Mouse (Mus musculus): ENCODE data around the gene Ptprn2. TPM values are rescaled to one million over a fixed set of nuclear protein-coding genes. Genes with fewer than 3 reads are reported as not detected.

Gene Ptprn2
- total and polyA plus RNA-seq, 3 experiments: 0.17 TPM; not detected in 2

- H3K4me3 ChIP-seq (replicated peaks in 1 of 3; ENCODE audit: low read depth in 2 of 3, low read length in 2 of 3, poor library complexity in 1 of 3): no peak overlapping the region
- no peak for DNase-seq (ENCODE audit: extremely low read depth)
- no peak overlapping the region for H3K4me2 ChIP-seq (ENCODE audit: insufficient read depth, low read depth, poor library complexity, severe bottlenecking)
- H3K27ac ChIP-seq (ENCODE audit: insufficient read depth, low read depth): no peak overlapping the region
- H3K79me2 ChIP-seq (replicated peaks; ENCODE audit: control insufficient read depth, extremely low read depth, insufficient read depth, poor library complexity, severe bottlenecking): no peaks in the 10 kb centered on the region
- H3K9me3 ChIP-seq (replicated peaks; ENCODE audit: low read length): peaks cover 3% of the 10 kb centered on the region
- peaks cover 45% of the 10 kb centered on the region for H3K27me3 ChIP-seq (replicated peaks)
- in situ Hi-C loops (cut with MboI; ENCODE audit: low pct_ligation_motif_present, low pct_unique_long_range_greater_than_20kb, low sequenced_read_pairs): no loop called here
- no peaks in the 10 kb centered on the region for H3K36me3 ChIP-seq (replicated peaks in 1 of 2; ENCODE audit: control insufficient read depth in 1 of 2, insufficient read depth in 1 of 2, low read length in 1 of 2)
- no peak overlapping the region for H3K9ac ChIP-seq (ENCODE audit: insufficient read depth, low read depth)
- TF ChIP-seq PAX5 (IDR thresholded peaks at IDR 0.05; ENCODE audit: low read length) (no peak), RAD21 (IDR thresholded peaks at IDR 0.05; ENCODE audit: low read depth, low read length) (no peak), TCF12 (IDR thresholded peaks at IDR 0.05; ENCODE audit: low read depth, low read length) (no peak), KAT2A (IDR thresholded peaks at IDR 0.05; ENCODE audit: insufficient replicate concordance, low read length) (no peak), POLR2AphosphoS2 (IDR thresholded peaks at IDR 0.05; ENCODE audit: low read depth, low read length) (no peak)
- H3K4me1 ChIP-seq (ENCODE audit: control insufficient read depth in 1 of 2, insufficient read depth in 2 of 2): peaks cover 0 to 3% of the 10 kb centered on the region in 2 experiments; a peak in 3 of 4 replicates
- dilution Hi-C loops (cut with MboI; ENCODE audit: extremely low pct_ligation_motif_present, extremely low pct_unique_long_range_greater_than_20kb, low sequenced_read_pairs): no loop called here
Measured at GRCm38 (mm10) chr12:116488836-116489235, 3.3 kb downstream of the Ptprn2 start.

- dilution Hi-C loops (cut with MboI; ENCODE audit: extremely low pct_ligation_motif_present, extremely low pct_unique_long_range_greater_than_20kb, low sequenced_read_pairs) (no loop called here), in situ Hi-C loops (cut with MboI; ENCODE audit: low pct_ligation_motif_present, low pct_unique_long_range_greater_than_20kb, low sequenced_read_pairs) (no loop called here)
- peaks cover 47% of the 10 kb centered on the region for H3K27me3 ChIP-seq (replicated peaks)
- TF ChIP-seq CHD2 (IDR thresholded peaks at IDR 0.05; ENCODE audit: low read length): no peak
- no peak for TF ChIP-seq POLR2A (IDR thresholded peaks at IDR 0.05; ENCODE audit: low read depth, low read length)
- TF ChIP-seq TBP (conservative IDR thresholded peaks at IDR 0.05; ENCODE audit: low read depth, low read length): no peak
- no peak for TF ChIP-seq PAX5 (IDR thresholded peaks at IDR 0.05; ENCODE audit: low read length)
- TF ChIP-seq SMC3 (IDR thresholded peaks at IDR 0.05; ENCODE audit: low read depth, low read length): no peak
- TF ChIP-seq POLR2AphosphoS2 (IDR thresholded peaks at IDR 0.05; ENCODE audit: low read depth, low read length): no peak
- H3K9ac ChIP-seq (ENCODE audit: insufficient read depth, low read depth): no peak overlapping the region
- no peaks in the 10 kb centered on the region for H3K36me3 ChIP-seq (replicated peaks in 1 of 2; ENCODE audit: control insufficient read depth in 1 of 2, insufficient read depth in 1 of 2, low read length in 1 of 2)
- no peaks in the 10 kb centered on the region for H3K79me2 ChIP-seq (replicated peaks; ENCODE audit: control insufficient read depth, extremely low read depth, insufficient read depth, poor library complexity, severe bottlenecking)
- peaks cover 0 to 3% of the 10 kb centered on the region in 2 experiments; a peak in 2 of 4 replicates for H3K4me1 ChIP-seq (ENCODE audit: control insufficient read depth in 1 of 2, insufficient read depth in 2 of 2)
- no peak overlapping the region for H3K4me2 ChIP-seq (ENCODE audit: insufficient read depth, low read depth, poor library complexity, severe bottlenecking)
- H3K27ac ChIP-seq (ENCODE audit: insufficient read depth, low read depth): no peak overlapping the region
- peaks cover 3% of the 10 kb centered on the region for H3K9me3 ChIP-seq (replicated peaks; ENCODE audit: low read length)
- H3K4me3 ChIP-seq (replicated peaks in 1 of 3; ENCODE audit: low read depth in 2 of 3, low read length in 2 of 3, poor library complexity in 1 of 3): no peak overlapping the region
- DNase-seq (ENCODE audit: extremely low read depth): no peak
Measured at GRCm38 (mm10) chr12:116490575-116491356, 5.2 kb downstream of the Ptprn2 start.

GRCm38 (mm10) chr12:116498666-116499065 is 13.1 kb downstream of the Ptprn2 start:
- peaks cover 37% of the 10 kb centered on the region for H3K27me3 ChIP-seq (replicated peaks)
- H3K4me1 ChIP-seq (ENCODE audit: control insufficient read depth in 1 of 2, insufficient read depth in 2 of 2): no peaks in the 10 kb centered on the region
- no peak for DNase-seq (ENCODE audit: extremely low read depth)
- TF ChIP-seq JUN (IDR thresholded peaks at IDR 0.05; ENCODE audit: insufficient read depth, low read depth, low read length): no peak
- no peak for TF ChIP-seq MAZ (IDR thresholded peaks at IDR 0.05; ENCODE audit: low read depth, low read length)
- no peak for TF ChIP-seq ZKSCAN1 (IDR thresholded peaks at IDR 0.05; ENCODE audit: borderline replicate concordance, low read depth, low read length)
- no peak for TF ChIP-seq MAFK (IDR thresholded peaks at IDR 0.05; ENCODE audit: insufficient replicate concordance, low read length)
- no peak for TF ChIP-seq SMC3 (IDR thresholded peaks at IDR 0.05; ENCODE audit: low read depth, low read length)
- no peak for TF ChIP-seq CHD2 (IDR thresholded peaks at IDR 0.05; ENCODE audit: low read length)
- TF ChIP-seq ELF1 (IDR thresholded peaks at IDR 0.05; ENCODE audit: low read depth, low read length): no peak
- TF ChIP-seq RAD21 (IDR thresholded peaks at IDR 0.05; ENCODE audit: low read depth, low read length): no peak
- TF ChIP-seq ZNF384 (IDR thresholded peaks at IDR 0.05; ENCODE audit: low read depth, low read length): no peak
- TF ChIP-seq GABPA (IDR thresholded peaks at IDR 0.05; ENCODE audit: insufficient replicate concordance, low read depth, low read length): no peak
- no peak for TF ChIP-seq E2F4 (IDR thresholded peaks at IDR 0.05; ENCODE audit: insufficient replicate concordance, low read depth, low read length)
- H3K79me2 ChIP-seq (replicated peaks; ENCODE audit: control insufficient read depth, extremely low read depth, insufficient read depth, poor library complexity, severe bottlenecking): no peaks in the 10 kb centered on the region
- no peak overlapping the region for H3K4me3 ChIP-seq (replicated peaks in 1 of 3; ENCODE audit: low read depth in 2 of 3, low read length in 2 of 3, poor library complexity in 1 of 3)
- in situ Hi-C loops (cut with MboI; ENCODE audit: low pct_ligation_motif_present, low pct_unique_long_range_greater_than_20kb, low sequenced_read_pairs) (no loop called here), dilution Hi-C loops (cut with MboI; ENCODE audit: extremely low pct_ligation_motif_present, extremely low pct_unique_long_range_greater_than_20kb, low sequenced_read_pairs) (no loop called here)
- H3K27ac ChIP-seq (ENCODE audit: insufficient read depth, low read depth): no peak overlapping the region
- no peak overlapping the region for H3K4me2 ChIP-seq (ENCODE audit: insufficient read depth, low read depth, poor library complexity, severe bottlenecking)
- H3K9me3 ChIP-seq (replicated peaks; ENCODE audit: low read length): no peaks in the 10 kb centered on the region
- H3K36me3 ChIP-seq (replicated peaks in 1 of 2; ENCODE audit: control insufficient read depth in 1 of 2, insufficient read depth in 1 of 2, low read length in 1 of 2): no peaks in the 10 kb centered on the region
- no peak overlapping the region for H3K9ac ChIP-seq (ENCODE audit: insufficient read depth, low read depth)
